Mouse (Mus musculus) adrenal gland, adult (tissue): ENCODE results near the gene Adra1b.

Source experiments
- DNase-seq, 2 experiments: peaks; one replicate each; pipeline ENCODE4 v3.0.0; 2022 to 2023; ENCODE audit warnings: low spot score in 1 of 2; ENCODE audit not compliant: inconsistent age in 2 of 2

Gene Adra1b

GRCm38 (mm10) chr11:43899696-43900095, 1.3 kb downstream of the Adra1b start:
- DNase-seq, result no peak

- DNase-seq, result no peak
Measured at GRCm38 (mm10) chr11:43895323-43895722, 5.7 kb downstream of the Adra1b start.

GRCm38 (mm10) chr11:43892546-43892945, 8.5 kb downstream of the Adra1b start:
- DNase-seq, result peak in 1 of 2 experiments; percentile 72

GRCm38 (mm10) chr11:43891457-43891856, 9.6 kb downstream of the Adra1b start:
- DNase-seq, result peak; percentile 42 to 85

- DNase-seq, result no peak
Measured at GRCm38 (mm10) chr11:43889208-43889915, 11.6 kb downstream of the Adra1b start.

GRCm38 (mm10) chr11:43888736-43889135, 12.3 kb downstream of the Adra1b start:
- DNase-seq, result no peak

GRCm38 (mm10) chr11:43887597-43887996, 13.4 kb downstream of the Adra1b start:
- DNase-seq, result no peak

GRCm38 (mm10) chr11:43884521-43884920, 16.5 kb downstream of the Adra1b start:
- peak in 1 of 2 experiments; percentile 34 for DNase-seq

GRCm38 (mm10) chr11:43883641-43884181, 17.3 kb downstream of the Adra1b start:
- DNase-seq, result no peak

- no peak for DNase-seq
Measured at GRCm38 (mm10) chr11:43877211-43877610, 23.8 kb downstream of the Adra1b start.

GRCm38 (mm10) chr11:43867721-43868281, 33.2 kb downstream of the Adra1b start:
- no peak for DNase-seq

GRCm38 (mm10) chr11:43865298-43866165, 35.5 kb downstream of the Adra1b start:
- no peak for DNase-seq

- DNase-seq, result no peak
Measured at GRCm38 (mm10) chr11:43853046-43853445, 48.0 kb downstream of the Adra1b start.

GRCm38 (mm10) chr11:43848056-43848455, 53.0 kb downstream of the Adra1b start:
- DNase-seq, result no peak

GRCm38 (mm10) chr11:43841596-43841995, 59.4 kb downstream of the Adra1b start:
- peak; percentile 28 to 65 for DNase-seq

- DNase-seq, result peak; percentile 13 to 66
Measured at GRCm38 (mm10) chr11:43840491-43840890, 60.5 kb downstream of the Adra1b start.

- peak; percentile 74 to 93 for DNase-seq
Measured at GRCm38 (mm10) chr11:43835880-43836740, 64.9 kb downstream of the Adra1b start.

GRCm38 (mm10) chr11:43835456-43835855, 65.6 kb downstream of the Adra1b start:
- DNase-seq, result no peak

GRCm38 (mm10) chr11:43834531-43834930, 66.5 kb downstream of the Adra1b start:
- no peak for DNase-seq

- no peak for DNase-seq
Measured at GRCm38 (mm10) chr11:43831530-43831929, 69.5 kb downstream of the Adra1b start.

GRCm38 (mm10) chr11:43826769-43827168, 74.2 kb downstream of the Adra1b start:
- no peak for DNase-seq
